Mouse (Mus musculus): Measurements from ENCODE around the gene Gls.

Gls gene

DNA sequence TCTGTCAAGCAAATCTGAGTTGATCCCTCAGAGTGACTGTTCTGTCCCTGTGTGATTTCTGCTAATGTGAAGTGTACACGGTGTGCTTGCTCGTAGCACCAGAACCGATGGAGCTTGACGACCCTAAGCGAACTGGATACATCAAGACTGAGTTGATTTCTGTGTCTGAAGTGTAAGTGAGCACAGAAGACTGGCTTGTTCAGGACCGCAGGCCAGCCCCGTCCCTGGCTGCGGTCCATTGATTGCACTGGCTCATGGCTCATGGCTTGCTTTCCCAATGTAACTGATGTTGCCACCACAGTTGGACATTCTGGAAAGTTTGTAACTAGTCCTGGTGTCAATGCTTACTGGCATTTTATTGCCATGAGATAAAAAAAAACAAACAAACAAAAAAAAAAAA is 78.1 kb downstream of the Gls start:
- no peak for DNase-seq

GRCm38 (mm10) chr1:52152936-52153335 is 80.1 kb downstream of the Gls start:
- no peak for DNase-seq

- DNase-seq = no peak
Measured at GRCm38 (mm10) chr1:52152369-52152768, 80.7 kb downstream of the Gls start.

DNA sequence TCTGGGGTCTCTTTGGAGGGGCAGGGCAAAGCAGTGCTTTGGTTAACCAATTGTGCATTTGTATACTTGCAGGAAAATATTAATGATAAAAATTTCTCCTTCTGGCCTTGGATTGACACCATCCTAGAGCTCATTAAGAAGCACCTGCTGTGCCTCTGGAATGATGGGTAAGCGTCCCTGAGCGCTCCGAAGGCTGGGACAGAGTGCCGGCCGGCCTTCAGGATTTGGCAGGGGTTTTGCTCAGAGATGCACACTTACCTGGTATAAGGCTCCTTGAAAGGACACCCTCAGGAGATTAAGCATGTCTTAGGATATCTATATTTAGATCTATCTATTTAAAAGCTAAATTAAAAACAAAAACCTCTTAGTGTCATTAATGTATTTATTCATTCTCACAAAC is 81.9 kb downstream of the Gls start:
- DNase-seq = no peak

- DNase-seq = peak; percentile 57 to 64
Measured at GRCm38 (mm10) chr1:52150676-52151075, 82.4 kb downstream of the Gls start.

DNA sequence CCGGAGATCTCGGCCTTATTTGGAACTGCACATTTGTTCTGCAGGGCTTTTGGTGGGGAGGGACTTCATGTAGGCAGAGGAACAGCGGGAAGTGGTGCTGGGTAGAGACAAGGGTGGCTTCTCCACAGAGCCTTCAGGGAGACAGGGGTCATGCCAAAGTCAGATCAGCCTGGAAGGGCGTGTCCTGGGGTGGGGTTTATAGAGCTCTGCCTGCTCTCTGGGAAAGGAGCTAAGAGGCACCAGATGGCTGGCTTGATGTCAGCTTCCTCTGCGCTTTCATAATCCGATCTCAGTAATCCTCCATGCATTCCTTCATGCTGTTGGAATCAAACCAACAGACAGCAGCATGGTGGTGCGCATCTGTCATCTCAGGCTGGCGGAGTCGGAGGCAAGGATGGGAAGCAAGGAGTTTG is 83.1 kb downstream of the Gls start:
- peak; percentile 92 to 93 for DNase-seq

DNA sequence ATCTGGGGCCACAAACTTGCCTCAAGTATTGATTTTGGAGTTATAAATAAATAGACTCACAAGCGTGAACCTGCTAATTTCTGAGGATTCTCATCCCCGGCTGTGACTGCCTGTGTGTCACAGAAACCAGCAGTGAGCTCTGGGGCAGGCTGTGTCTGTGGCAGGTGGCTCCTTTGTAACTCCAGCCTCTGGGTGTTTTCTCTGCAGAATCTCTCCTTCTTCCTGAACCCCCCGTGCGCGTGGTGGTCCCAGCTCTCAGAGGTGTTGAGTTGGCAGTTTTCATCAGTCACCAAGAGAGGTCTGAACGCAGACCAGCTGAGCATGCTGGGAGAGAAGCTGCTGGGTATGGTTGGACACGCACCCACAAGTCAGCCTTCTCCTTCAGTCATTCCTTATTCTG is 84.3 kb downstream of the Gls start:
- no peak for DNase-seq

DNA sequence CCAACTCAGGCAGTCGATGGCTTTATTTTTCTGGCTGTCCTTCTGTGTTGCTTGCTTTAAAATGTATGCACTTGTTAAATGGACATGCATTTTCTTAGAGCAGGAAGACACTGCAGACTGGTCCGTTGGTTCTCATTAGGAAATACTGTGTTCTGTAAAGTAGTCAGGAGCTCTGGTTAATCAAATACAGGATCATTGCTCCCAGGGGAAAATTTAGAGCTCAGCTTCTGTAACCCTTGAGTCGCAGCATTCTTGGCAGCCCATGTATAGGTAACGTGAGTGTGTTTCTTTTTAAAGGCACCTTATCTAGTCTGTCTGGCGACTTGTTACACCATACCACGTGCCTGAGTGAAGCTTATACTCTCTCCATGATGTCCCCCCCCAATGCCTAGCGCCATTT is 84.9 kb downstream of the Gls start:
- no peak for DNase-seq

DNA sequence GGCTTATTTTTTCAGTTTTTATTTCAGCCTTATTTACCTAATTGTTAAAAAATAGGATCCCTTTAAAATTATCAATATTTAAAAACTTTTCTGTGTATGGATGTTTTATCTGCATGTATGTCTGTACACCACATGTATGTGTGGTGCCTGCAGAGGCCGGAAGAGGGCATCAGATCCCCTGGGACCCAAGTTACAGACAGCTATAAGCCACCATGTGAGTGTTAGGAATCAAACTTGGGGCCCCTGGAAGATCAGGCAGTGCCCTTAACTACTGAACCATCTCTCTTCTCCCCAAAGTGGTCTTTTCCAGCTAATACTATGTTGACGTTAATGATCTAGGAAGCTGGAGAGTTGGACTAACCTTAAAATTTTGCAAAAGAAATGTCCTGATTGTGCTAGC is 85.6 kb downstream of the Gls start:
- DNase-seq = no peak

GRCm38 (mm10) chr1:52146214-52146970 is 86.6 kb downstream of the Gls start:
- peak; percentile 83 to 85 for DNase-seq

GRCm38 (mm10) chr1:52144907-52145306 is 88.1 kb downstream of the Gls start:
- DNase-seq = no peak

- DNase-seq = no peak
Measured at GRCm38 (mm10) chr1:52143596-52144156, 89.4 kb downstream of the Gls start.

GRCm38 (mm10) chr1:52143191-52143590 is 89.8 kb downstream of the Gls start:
- no peak for DNase-seq

- DNase-seq = no peak
Measured at GRCm38 (mm10) chr1:52142117-52142516, 90.9 kb downstream of the Gls start.

- DNase-seq = no peak
Measured at GRCm38 (mm10) chr1:52141482-52141881, 91.5 kb downstream of the Gls start.

DNA sequence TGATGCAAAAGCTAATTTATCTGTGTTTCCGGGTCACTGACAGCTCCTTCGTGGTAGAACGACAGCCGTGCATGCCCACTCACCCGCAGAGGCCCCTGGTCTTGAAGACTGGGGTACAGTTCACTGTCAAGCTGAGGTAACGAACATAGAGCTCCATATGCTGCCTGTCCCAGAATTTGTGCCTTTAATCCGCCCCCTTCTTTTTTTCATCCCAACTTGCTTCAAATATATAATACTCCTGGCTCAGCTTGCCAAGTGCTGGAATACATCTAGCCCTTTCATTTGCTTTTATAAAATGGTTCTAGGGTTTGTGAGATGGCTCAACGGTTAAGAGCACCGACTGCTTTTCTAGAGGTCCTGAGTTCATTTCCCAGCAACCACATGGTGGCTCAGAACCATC is 92.5 kb downstream of the Gls start:
- DNase-seq = no peak

GRCm38 (mm10) chr1:52137292-52137691 is 95.7 kb downstream of the Gls start:
- no peak for DNase-seq

DNA sequence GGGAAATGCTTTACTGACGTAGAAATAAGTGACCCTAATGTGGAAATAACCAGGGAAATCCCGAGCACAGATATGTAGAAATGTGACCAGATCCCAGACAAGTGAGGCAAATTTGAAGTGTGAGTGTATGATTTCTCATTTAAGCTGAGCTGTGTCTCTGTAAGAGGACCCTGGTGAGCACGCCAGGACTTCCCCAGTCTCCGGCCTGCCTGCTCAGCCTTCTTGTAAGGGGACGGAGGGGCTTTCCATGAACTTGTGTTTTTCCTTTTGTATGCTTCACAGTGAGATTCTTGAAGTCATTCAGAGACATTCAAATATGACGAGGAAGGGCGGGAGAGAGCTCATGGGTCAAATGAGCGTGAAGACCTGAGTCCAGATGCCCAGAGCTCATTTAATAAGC is 99.8 kb downstream of the Gls start:
- no peak for DNase-seq

DNA sequence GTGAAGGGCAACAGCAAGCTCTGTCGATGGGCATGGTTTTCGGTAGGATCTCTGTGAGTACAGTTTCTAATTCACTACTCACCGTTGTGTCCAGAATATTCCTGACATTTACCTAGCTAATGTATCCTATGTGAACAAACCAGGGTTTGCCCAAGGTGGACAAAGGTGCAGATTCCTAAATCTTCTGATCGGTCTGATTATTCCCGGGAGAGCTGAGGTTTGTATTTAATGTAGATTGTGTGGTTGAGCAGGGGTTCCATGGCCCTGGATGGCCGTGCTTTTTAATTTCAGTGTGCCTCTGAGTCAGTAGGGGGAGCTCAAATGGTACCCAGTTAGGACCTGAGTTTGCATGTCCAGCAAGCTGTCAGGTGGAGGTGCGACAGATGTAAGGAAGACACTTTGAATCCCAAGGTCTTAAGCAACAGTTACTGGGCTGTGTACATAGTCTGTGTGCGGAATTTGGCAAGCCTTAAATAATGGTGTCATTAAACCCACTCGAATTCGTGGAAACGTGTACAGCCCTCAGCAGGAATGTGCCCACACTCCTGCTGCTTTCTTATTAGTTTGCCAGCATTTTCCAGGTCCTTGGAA is 101.2 kb downstream of the Gls start:
- DNase-seq = no peak

DNA sequence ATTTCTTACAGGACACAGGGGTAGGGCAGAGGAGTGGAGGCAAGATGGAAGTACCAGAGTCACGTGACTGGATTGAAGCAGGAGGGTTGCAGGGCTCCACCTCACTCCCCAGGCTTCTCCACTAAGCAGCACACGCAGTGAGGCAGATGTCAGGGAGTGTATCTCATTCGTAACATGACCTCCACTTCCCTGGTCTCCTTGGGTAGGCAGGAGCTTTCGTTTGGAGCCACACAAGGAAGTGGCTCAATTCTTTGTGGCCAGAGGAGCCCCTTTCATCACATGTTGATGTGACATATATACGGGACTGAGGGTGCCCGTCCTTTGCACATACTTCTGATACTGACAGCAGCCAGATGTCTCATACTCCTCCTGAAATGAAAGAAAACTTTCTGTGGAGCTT is 103.2 kb downstream of the Gls start:
- no peak for DNase-seq

GRCm38 (mm10) chr1:52127350-52127749 is 105.7 kb downstream of the Gls start:
- DNase-seq = no peak

GRCm38 (mm10) chr1:52124818-52125217 is 108.2 kb downstream of the Gls start:
- no peak for DNase-seq

GRCm38 (mm10) chr1:52121052-52121451 is 112.0 kb downstream of the Gls start:
- DNase-seq = no peak

- no peak for DNase-seq
Measured at GRCm38 (mm10) chr1:52120191-52120590, 112.8 kb downstream of the Gls start.

DNA sequence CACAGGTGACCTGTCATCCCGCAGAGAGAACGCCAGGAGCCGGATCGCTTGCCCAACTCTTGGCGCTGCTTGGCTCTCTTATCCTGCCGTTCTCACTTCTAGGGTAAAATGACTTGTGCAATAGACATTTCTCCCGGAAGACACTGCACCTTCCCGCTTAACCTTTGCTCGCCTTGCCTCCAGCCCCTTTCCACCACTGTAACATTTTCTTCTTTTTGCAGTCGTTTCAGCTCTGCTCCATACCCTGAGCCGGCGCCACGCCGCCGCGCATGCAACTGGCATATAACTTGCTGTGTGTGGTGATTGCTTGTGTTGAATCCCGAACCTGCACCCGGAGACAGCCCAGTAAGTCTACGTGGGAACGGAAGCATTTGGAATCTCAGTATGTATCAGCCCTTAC is 113.3 kb downstream of the Gls start:
- DNase-seq = no peak

Measured in cerebellum, postnatal 10 days (tissue).